ENCODE assay signal across 7 mouse cellular contexts in the genomic region with DNA sequence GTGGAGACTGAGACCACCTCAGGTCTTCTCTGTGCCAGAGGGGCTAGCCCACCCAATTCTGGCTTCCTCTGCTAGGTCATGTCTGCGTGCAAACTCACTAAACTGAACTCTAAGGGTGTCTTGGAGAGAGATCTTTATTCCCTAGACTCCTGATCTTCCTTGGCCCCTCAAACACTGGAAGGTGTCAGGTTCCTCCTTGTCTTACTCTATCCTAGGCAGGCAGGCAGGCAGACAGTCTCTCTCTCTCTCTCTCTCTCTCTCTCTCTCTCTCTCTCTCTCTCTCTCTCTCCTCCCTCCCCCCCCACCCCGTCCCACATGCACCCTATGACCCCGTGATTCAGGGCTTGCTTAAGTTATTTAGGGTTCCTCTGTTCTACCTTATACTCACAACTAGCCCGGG. TPM values are rescaled to one million over a fixed set of nuclear protein-coding genes. Genes with fewer than 3 reads are reported as not detected.
DNase-seq lines count a peak whose midpoint lies in the region; ATAC-seq and TF ChIP-seq lines count a peak whose summit lies in the region.

No protein-coding gene starts in this region.

- no peak for TF ChIP-seq CTCF in lung, postnatal 0 days (IDR thresholded peaks at IDR 0.05)

- DNase-seq in lung, postnatal 0 days (ENCODE audit: low spot score): no peak
- no peak for DNase-seq in lung, postnatal 10 days
- DNase-seq in forebrain, embryonic 10.5 days (ENCODE audit: extremely low spot score, low spot score): no peak
- DNase-seq in limb, embryonic 14.5 days (ENCODE audit: low spot score): no peak
- no peak for DNase-seq in layer of hippocampus, adult 11-12 months (ENCODE audit: low spot score)
- no peak for DNase-seq in ovary, adult 18-20 months (ENCODE audit: low spot score)

- peak overlapping the region; percentile 99 for H3K4me2 ChIP-seq in lung, postnatal 0 days (replicated peaks; ENCODE audit: low read depth, low read length)
- peak overlapping the region; percentile 95 for H3K4me2 ChIP-seq in limb, embryonic 14.5 days (replicated peaks; ENCODE audit: low read depth, low read length, severe bottlenecking)
- H3K4me2 ChIP-seq in stomach, embryonic 14.5 days (replicated peaks; ENCODE audit: low read depth, low read length): peak overlapping the region; percentile 96

- no peak overlapping the region for H3K27ac ChIP-seq in lung, postnatal 0 days (ENCODE audit: low read length)
- H3K27ac ChIP-seq in forebrain, embryonic 10.5 days: peak overlapping the region; percentile 91
- H3K27ac ChIP-seq in limb, embryonic 14.5 days (replicated peaks; ENCODE audit: low read depth, low read length): no peak overlapping the region; the same call in 1 of the 2 replicates
- no peak overlapping the region for H3K27ac ChIP-seq in stomach, embryonic 14.5 days (ENCODE audit: low read length)

- no peaks in the 10 kb centered on the region for H3K9me3 ChIP-seq in lung, postnatal 0 days (ENCODE audit: low read length)
- no peaks in the 10 kb centered on the region for H3K9me3 ChIP-seq in forebrain, embryonic 10.5 days
- H3K9me3 ChIP-seq in limb, embryonic 14.5 days (ENCODE audit: control insufficient read depth, low read length): no peaks in the 10 kb centered on the region
- H3K9me3 ChIP-seq in stomach, embryonic 14.5 days (ENCODE audit: control insufficient read depth, low read depth, low read length): no peaks in the 10 kb centered on the region

- no peaks in the 10 kb centered on the region for H3K4me1 ChIP-seq in lung, postnatal 0 days (ENCODE audit: insufficient read depth, low read depth, low read length)
- peaks cover 48% of the 10 kb centered on the region for H3K4me1 ChIP-seq in forebrain, embryonic 10.5 days
- H3K4me1 ChIP-seq in limb, embryonic 14.5 days (ENCODE audit: control insufficient read depth, insufficient read depth, low read length): peaks cover 7% of the 10 kb centered on the region; the same call in 1 of the 2 replicates
- no peaks in the 10 kb centered on the region for H3K4me1 ChIP-seq in stomach, embryonic 14.5 days (ENCODE audit: control insufficient read depth, insufficient read depth, low read length)

- H3K9ac ChIP-seq in lung, postnatal 0 days (replicated peaks; ENCODE audit: low read depth): peak overlapping the region; percentile 52; the same call in 1 of the 2 replicates
- peak overlapping the region; percentile 70 for H3K9ac ChIP-seq in limb, embryonic 14.5 days (ENCODE audit: low read depth, low read length, severe bottlenecking)
- H3K9ac ChIP-seq in stomach, embryonic 14.5 days (replicated peaks; ENCODE audit: low read depth, low read length): peak overlapping the region; percentile 53; the same call in 1 of the 2 replicates

- TF ChIP-seq POLR2A in limb, embryonic 14.5 days (IDR thresholded peaks at IDR 0.05; ENCODE audit: borderline replicate concordance, extremely low read depth, insufficient read depth, insufficient read length): no peak

- WGBS in lung, postnatal 0 days: 6% methylated on average over 4 of the region's 4 CpGs
- whole genome bisulfite sequencing in forebrain, embryonic 10.5 days: 8% methylated on average over 4 of the region's 4 CpGs
- WGBS in limb, embryonic 14.5 days: 7% methylated on average over 4 of the region's 4 CpGs
- WGBS in stomach, embryonic 14.5 days: 9% methylated on average over 4 of the region's 4 CpGs

- no peak for TF ChIP-seq EP300 in lung, postnatal 0 days (IDR thresholded peaks at IDR 0.05)

- H3K27me3 ChIP-seq in lung, postnatal 0 days (replicated peaks; ENCODE audit: insufficient read depth, low read length): no peaks in the 10 kb centered on the region
- H3K27me3 ChIP-seq in forebrain, embryonic 10.5 days (ENCODE audit: poor library complexity, severe bottlenecking): no peaks in the 10 kb centered on the region
- no peaks in the 10 kb centered on the region for H3K27me3 ChIP-seq in limb, embryonic 14.5 days (ENCODE audit: control insufficient read depth, insufficient read depth, low read length)
- no peaks in the 10 kb centered on the region for H3K27me3 ChIP-seq in stomach, embryonic 14.5 days (ENCODE audit: control insufficient read depth, insufficient read depth, low read length)

- H3K36me3 ChIP-seq in lung, postnatal 0 days (ENCODE audit: insufficient read depth, low read length): no peaks in the 10 kb centered on the region
- H3K36me3 ChIP-seq in forebrain, embryonic 10.5 days (replicated peaks): no peaks in the 10 kb centered on the region
- no peaks in the 10 kb centered on the region for H3K36me3 ChIP-seq in limb, embryonic 14.5 days (ENCODE audit: control insufficient read depth, insufficient read depth, low read length)
- H3K36me3 ChIP-seq in stomach, embryonic 14.5 days (ENCODE audit: control insufficient read depth, insufficient read depth, low read length): no peaks in the 10 kb centered on the region

- peak overlapping the region; percentile 64 for H3K4me3 ChIP-seq in lung, postnatal 0 days (ENCODE audit: low read depth, low read length)
- peak overlapping the region; percentile 88 for H3K4me3 ChIP-seq in forebrain, embryonic 10.5 days
- peak overlapping the region; percentile 80 for H3K4me3 ChIP-seq in limb, embryonic 14.5 days (replicated peaks; ENCODE audit: low read length)
- H3K4me3 ChIP-seq in stomach, embryonic 14.5 days (ENCODE audit: low read depth, low read length): peak overlapping the region; percentile 74

- no peak for ATAC-seq in lung, postnatal 0 days
- no peak for ATAC-seq in limb, embryonic 14.5 days (ENCODE audit: low FRiP score, low read depth)
- no peak for ATAC-seq in stomach, embryonic 14.5 days (ENCODE audit: insufficient number of reproducible peaks, insufficient read depth, low FRiP score, low read depth)

RNA-seq across cellular contexts. Expression of a gene that starts 0.9 kb away (rescaled TPM):
- polyA plus RNA-seq in lung, postnatal 0 days (2015; fragmentation: Nextera tagmentation; extraction: Ambion mirVana): 2.8 and 3.8 TPM in 2 replicates
- 5.0 and 5.7 TPM in 2 replicates for polyA plus RNA-seq in forebrain, embryonic 10.5 days (2016; fragmentation: Nextera tagmentation; extraction: Ambion mirVana)
- polyA plus RNA-seq in limb, embryonic 14.5 days (2012; rRNA removed): 8.5 and 9.8 TPM in 2 replicates
- polyA plus RNA-seq in limb, embryonic 14.5 days (2014; fragmentation: Nextera tagmentation; extraction: Ambion mirVana): 3.0 and 3.2 TPM in 2 replicates
- polyA plus RNA-seq in stomach, embryonic 14.5 days (2014; fragmentation: Nextera tagmentation; extraction: Ambion mirVana): 2.5 and 3.1 TPM in 2 replicates
